Mouse (Mus musculus): ENCODE measurements at regions not wholly inside any gene's neighbourhood (a gene's known extent, or its start where the extent isn't known, plus 50 kb on each side); places are given as distances from the start of the nearest gene placed in this dataset.

- no peak for ATAC-seq (replicated peaks; ENCODE audit: low FRiP score, low TSS enrichment, low read depth)
- peaks cover 4% of the 10 kb centered on the region for H3K4me1 ChIP-seq (replicated peaks; ENCODE audit: control insufficient read depth, insufficient read depth, low read length)
- H3K4me2 ChIP-seq (ENCODE audit: low read length): peak overlapping the region; percentile 42
- H3K36me3 ChIP-seq (ENCODE audit: control insufficient read depth, insufficient read depth, low read length): no peaks in the 10 kb centered on the region
- no peak overlapping the region for H3K27ac ChIP-seq (ENCODE audit: low read depth)
- H3K9ac ChIP-seq (ENCODE audit: low read length): no peak overlapping the region
- H3K27me3 ChIP-seq (replicated peaks; ENCODE audit: control insufficient read depth, insufficient read depth, low read length): no peaks in the 10 kb centered on the region
- 0 out of 2 replicates have a peak overlapping the region, but pooled peaks have one; percentile 8 for H3K4me3 ChIP-seq (ENCODE audit: low read depth, low read length)
- no peaks in the 10 kb centered on the region for H3K9me3 ChIP-seq (ENCODE audit: control insufficient read depth, low read length)
- WGBS: 61% methylated on average over 3 of the region's 3 CpGs
- no peak for DNase-seq (ENCODE audit: low spot score)
Observed at GRCm38 (mm10) chr3:146337429-146337828, 67.0 kb upstream of the Ssx2ip start.

GRCm38 (mm10) chr3:146337861-146338281 lies 66.6 kb upstream of the Ssx2ip start:
- H3K4me3 ChIP-seq (ENCODE audit: low read depth, low read length): peak overlapping the region; percentile 8; the same call in 1 of the 2 replicates
- peak overlapping the region; percentile 42 for H3K4me2 ChIP-seq (ENCODE audit: low read length)
- WGBS: 9% methylated on average over 7 of the region's 7 CpGs
- DNase-seq (ENCODE audit: low spot score) (peak; percentile 62), ATAC-seq (replicated peaks; ENCODE audit: low FRiP score, low TSS enrichment, low read depth) (no peak)
- H3K36me3 ChIP-seq (ENCODE audit: control insufficient read depth, insufficient read depth, low read length): no peaks in the 10 kb centered on the region
- 0 out of 2 replicates have a peak overlapping the region, but pooled peaks have one; percentile 20 for H3K9ac ChIP-seq (ENCODE audit: low read length)
- peaks cover 4% of the 10 kb centered on the region for H3K4me1 ChIP-seq (replicated peaks; ENCODE audit: control insufficient read depth, insufficient read depth, low read length)
- no peaks in the 10 kb centered on the region for H3K27me3 ChIP-seq (replicated peaks; ENCODE audit: control insufficient read depth, insufficient read depth, low read length)
- no peaks in the 10 kb centered on the region for H3K9me3 ChIP-seq (ENCODE audit: control insufficient read depth, low read length)
- H3K27ac ChIP-seq (ENCODE audit: low read depth): no peak overlapping the region

GRCm38 (mm10) chr3:146338445-146338844 lies 66.0 kb upstream of the Ssx2ip start:
- 78% methylated on average over 9 of the region's 9 CpGs for WGBS
- no peak overlapping the region for H3K9ac ChIP-seq (ENCODE audit: low read length)

GRCm38 (mm10) chr3:146340316-146341055 lies 64.0 kb upstream of the Ssx2ip start:
- WGBS: 43% methylated on average over 12 of the region's 12 CpGs
- Histone ChIP-seq H3K27me3 (replicated peaks; ENCODE audit: control insufficient read depth, insufficient read depth, low read length) (no peaks in the 10 kb centered on the region), H3K9ac (ENCODE audit: low read length) (no peak overlapping the region), H3K4me2 (ENCODE audit: low read length) (no peak overlapping the region), H3K4me1 (replicated peaks; ENCODE audit: control insufficient read depth, insufficient read depth, low read length) (peaks cover 4% of the 10 kb centered on the region), H3K27ac (ENCODE audit: low read depth) (no peak overlapping the region), H3K4me3 (ENCODE audit: low read depth, low read length) (no peak overlapping the region), H3K36me3 (ENCODE audit: control insufficient read depth, insufficient read depth, low read length) (no peaks in the 10 kb centered on the region), H3K9me3 (ENCODE audit: control insufficient read depth, low read length) (no peaks in the 10 kb centered on the region)
- DNase-seq (ENCODE audit: low spot score) (no peak), ATAC-seq (replicated peaks; ENCODE audit: low FRiP score, low TSS enrichment, low read depth) (no peak)

More at GRCm38 (mm10) chr3:146338445-146338844, 66.0 kb upstream of the Ssx2ip start:
- no peak for DNase-seq (ENCODE audit: low spot score)
- no peak overlapping the region for H3K4me2 ChIP-seq (ENCODE audit: low read length)
- no peak overlapping the region for H3K4me3 ChIP-seq (ENCODE audit: low read depth, low read length)
- H3K4me1 ChIP-seq (replicated peaks; ENCODE audit: control insufficient read depth, insufficient read depth, low read length): peaks cover 4% of the 10 kb centered on the region
- ATAC-seq (replicated peaks; ENCODE audit: low FRiP score, low TSS enrichment, low read depth): no peak
- H3K27me3 ChIP-seq (replicated peaks; ENCODE audit: control insufficient read depth, insufficient read depth, low read length): no peaks in the 10 kb centered on the region
- no peaks in the 10 kb centered on the region for H3K36me3 ChIP-seq (ENCODE audit: control insufficient read depth, insufficient read depth, low read length)
- no peaks in the 10 kb centered on the region for H3K9me3 ChIP-seq (ENCODE audit: control insufficient read depth, low read length)
- H3K27ac ChIP-seq (ENCODE audit: low read depth): no peak overlapping the region

- Histone ChIP-seq H3K27ac (ENCODE audit: low read depth) (no peak overlapping the region), H3K27me3 (replicated peaks; ENCODE audit: control insufficient read depth, insufficient read depth, low read length) (no peaks in the 10 kb centered on the region), H3K9ac (ENCODE audit: low read length) (no peak overlapping the region), H3K4me1 (replicated peaks; ENCODE audit: control insufficient read depth, insufficient read depth, low read length) (peaks cover 4% of the 10 kb centered on the region), H3K36me3 (ENCODE audit: control insufficient read depth, insufficient read depth, low read length) (no peaks in the 10 kb centered on the region), H3K4me2 (ENCODE audit: low read length) (no peak overlapping the region), H3K4me3 (ENCODE audit: low read depth, low read length) (no peak overlapping the region), H3K9me3 (ENCODE audit: control insufficient read depth, low read length) (no peaks in the 10 kb centered on the region)
- WGBS: 81% methylated on average over 6 of the region's 6 CpGs
- DNase-seq (ENCODE audit: low spot score) (no peak), ATAC-seq (replicated peaks; ENCODE audit: low FRiP score, low TSS enrichment, low read depth) (no peak)
Observed at GRCm38 (mm10) chr3:146341652-146342340, 62.6 kb upstream of the Ssx2ip start.

- ATAC-seq (replicated peaks; ENCODE audit: low FRiP score, low TSS enrichment, low read depth) (no peak), DNase-seq (ENCODE audit: low spot score) (no peak)
- no peak overlapping the region for H3K4me2 ChIP-seq (ENCODE audit: low read length)
- no peaks in the 10 kb centered on the region for H3K9me3 ChIP-seq (ENCODE audit: control insufficient read depth, low read length)
- H3K27ac ChIP-seq (ENCODE audit: low read depth): no peak overlapping the region
- H3K4me3 ChIP-seq (ENCODE audit: low read depth, low read length): no peak overlapping the region
- H3K4me1 ChIP-seq (replicated peaks; ENCODE audit: control insufficient read depth, insufficient read depth, low read length): peaks cover 4% of the 10 kb centered on the region
- no peaks in the 10 kb centered on the region for H3K36me3 ChIP-seq (ENCODE audit: control insufficient read depth, insufficient read depth, low read length)
- no peak overlapping the region for H3K9ac ChIP-seq (ENCODE audit: low read length)
- WGBS: 81% methylated on average over 1 of the region's 1 CpGs
- H3K27me3 ChIP-seq (replicated peaks; ENCODE audit: control insufficient read depth, insufficient read depth, low read length): no peaks in the 10 kb centered on the region
Observed at GRCm38 (mm10) chr3:146342727-146343126, 61.7 kb upstream of the Ssx2ip start.

GRCm38 (mm10) chr3:146343649-146344401 lies 60.6 kb upstream of the Ssx2ip start:
- no peak overlapping the region for H3K9ac ChIP-seq (ENCODE audit: low read length)
- H3K27ac ChIP-seq (ENCODE audit: low read depth): no peak overlapping the region
- H3K27me3 ChIP-seq (replicated peaks; ENCODE audit: control insufficient read depth, insufficient read depth, low read length): no peaks in the 10 kb centered on the region
- H3K4me3 ChIP-seq (ENCODE audit: low read depth, low read length): no peak overlapping the region
- H3K4me1 ChIP-seq (replicated peaks; ENCODE audit: control insufficient read depth, insufficient read depth, low read length): peaks cover 4% of the 10 kb centered on the region; the same call in 1 of the 2 replicates
- no peak overlapping the region for H3K4me2 ChIP-seq (ENCODE audit: low read length)
- H3K36me3 ChIP-seq (ENCODE audit: control insufficient read depth, insufficient read depth, low read length): no peaks in the 10 kb centered on the region
- DNase-seq (ENCODE audit: low spot score) (peak; percentile 82), ATAC-seq (replicated peaks; ENCODE audit: low FRiP score, low TSS enrichment, low read depth) (no peak)
- WGBS: 61% methylated on average over 9 of the region's 9 CpGs
- no peaks in the 10 kb centered on the region for H3K9me3 ChIP-seq (ENCODE audit: control insufficient read depth, low read length)

- Histone ChIP-seq H3K27me3 (replicated peaks; ENCODE audit: control insufficient read depth, insufficient read depth, low read length) (no peaks in the 10 kb centered on the region), H3K27ac (ENCODE audit: low read depth) (no peak overlapping the region), H3K4me1 (replicated peaks; ENCODE audit: control insufficient read depth, insufficient read depth, low read length) (peaks cover 4% of the 10 kb centered on the region; the same call in 1 of the 2 replicates), H3K9me3 (ENCODE audit: control insufficient read depth, low read length) (no peaks in the 10 kb centered on the region), H3K4me3 (ENCODE audit: low read depth, low read length) (no peak overlapping the region), H3K36me3 (ENCODE audit: control insufficient read depth, insufficient read depth, low read length) (no peaks in the 10 kb centered on the region), H3K9ac (ENCODE audit: low read length) (no peak overlapping the region), H3K4me2 (ENCODE audit: low read length) (no peak overlapping the region)
- 80% methylated on average over 11 of the region's 11 CpGs for WGBS
- DNase-seq (ENCODE audit: low spot score) (no peak), ATAC-seq (replicated peaks; ENCODE audit: low FRiP score, low TSS enrichment, low read depth) (no peak)
Observed at GRCm38 (mm10) chr3:146344402-146345025, 59.9 kb upstream of the Ssx2ip start.

Data from intestine, embryonic 14.5 days (tissue).